Mouse (Mus musculus): ENCODE measurements around the gene Bri3bp. TPM values are rescaled to one million over a fixed set of nuclear protein-coding genes. Genes with fewer than 3 reads are reported as not detected.
"Not testable (repeated sequence)": the region's sequence is repeated elsewhere in the genome, so short reads cannot be mapped to it uniquely, and the experiment has no call there.

Bri3bp gene
- polyA plus RNA-seq, 1 experiment = 45.8 TPM

- Histone ChIP-seq H3K27me3 (ENCODE audit: control insufficient read depth, insufficient read depth, low read length, poor library complexity, severe bottlenecking) (no peaks in the 10 kb centered on the region), H3K9me3 (replicated peaks; ENCODE audit: control insufficient read depth, insufficient read depth, low read length, poor library complexity, severe bottlenecking) (no peaks in the 10 kb centered on the region), H3K9ac (ENCODE audit: low read depth, poor library complexity, severe bottlenecking) (no peak overlapping the region), H3K4me1 (ENCODE audit: control insufficient read depth, insufficient read depth, low read length) (no peaks in the 10 kb centered on the region), H3K4me3 (ENCODE audit: low read depth, low read length) (no peak overlapping the region), H3K27ac (ENCODE audit: insufficient read depth, low read length) (no peak overlapping the region), H3K36me3 (ENCODE audit: control insufficient read depth, insufficient read depth, low read length, poor library complexity, severe bottlenecking) (no peaks in the 10 kb centered on the region)
- TF ChIP-seq CTCF (IDR thresholded peaks at IDR 0.05; ENCODE audit: low read depth, low read length) = peak; percentile 36
- TF ChIP-seq EP300 (IDR thresholded peaks at IDR 0.05; ENCODE audit: insufficient read depth, low read depth, low read length) = no peak
Observed at GRCm38 (mm10) chr5:125488116-125488455, 46.7 kb downstream of the Bri3bp start.

GRCm38 (mm10) chr5:125488953-125489352 is 47.6 kb downstream of the Bri3bp start:
- H3K36me3 ChIP-seq (ENCODE audit: control insufficient read depth, insufficient read depth, low read length, poor library complexity, severe bottlenecking); H3K9ac ChIP-seq (ENCODE audit: low read depth, poor library complexity, severe bottlenecking); H3K4me3 ChIP-seq (ENCODE audit: low read depth, low read length); H3K27me3 ChIP-seq (ENCODE audit: control insufficient read depth, insufficient read depth, low read length, poor library complexity, severe bottlenecking); H3K9me3 ChIP-seq (replicated peaks; ENCODE audit: control insufficient read depth, insufficient read depth, low read length, poor library complexity, severe bottlenecking); H3K4me1 ChIP-seq (ENCODE audit: control insufficient read depth, insufficient read depth, low read length); H3K27ac ChIP-seq (ENCODE audit: insufficient read depth, low read length): not testable (repeated sequence)
- TF ChIP-seq CTCF (IDR thresholded peaks at IDR 0.05; ENCODE audit: low read depth, low read length) = peak; percentile 34

GRCm38 (mm10) chr5:125491107-125491506 is 49.7 kb downstream of the Bri3bp start:
- H3K4me1 ChIP-seq (ENCODE audit: control insufficient read depth, insufficient read depth, low read length) = no peaks in the 10 kb centered on the region
- H3K9me3 ChIP-seq (replicated peaks; ENCODE audit: control insufficient read depth, insufficient read depth, low read length, poor library complexity, severe bottlenecking) = no peaks in the 10 kb centered on the region
- H3K4me3 ChIP-seq (ENCODE audit: low read depth, low read length) = no peak overlapping the region
- no peak overlapping the region for H3K27ac ChIP-seq (ENCODE audit: insufficient read depth, low read length)
- H3K9ac ChIP-seq (ENCODE audit: low read depth, poor library complexity, severe bottlenecking) = no peak overlapping the region
- H3K27me3 ChIP-seq (ENCODE audit: control insufficient read depth, insufficient read depth, low read length, poor library complexity, severe bottlenecking) = no peaks in the 10 kb centered on the region
- TF ChIP-seq CTCF (IDR thresholded peaks at IDR 0.05; ENCODE audit: low read depth, low read length) (no peak), EP300 (IDR thresholded peaks at IDR 0.05; ENCODE audit: insufficient read depth, low read depth, low read length) (no peak), POLR2A (IDR thresholded peaks at IDR 0.05; ENCODE audit: insufficient read depth, low read length) (no peak)
- no peaks in the 10 kb centered on the region for H3K36me3 ChIP-seq (ENCODE audit: control insufficient read depth, insufficient read depth, low read length, poor library complexity, severe bottlenecking)

- Histone ChIP-seq H3K27ac (ENCODE audit: insufficient read depth, low read length) (no peak overlapping the region), H3K9me3 (replicated peaks; ENCODE audit: control insufficient read depth, insufficient read depth, low read length, poor library complexity, severe bottlenecking) (no peaks in the 10 kb centered on the region), H3K9ac (ENCODE audit: low read depth, poor library complexity, severe bottlenecking) (no peak overlapping the region), H3K4me3 (ENCODE audit: low read depth, low read length) (no peak overlapping the region), H3K36me3 (ENCODE audit: control insufficient read depth, insufficient read depth, low read length, poor library complexity, severe bottlenecking) (no peaks in the 10 kb centered on the region), H3K27me3 (ENCODE audit: control insufficient read depth, insufficient read depth, low read length, poor library complexity, severe bottlenecking) (no peaks in the 10 kb centered on the region), H3K4me1 (ENCODE audit: control insufficient read depth, insufficient read depth, low read length) (no peaks in the 10 kb centered on the region)
- no peak for TF ChIP-seq EP300 (IDR thresholded peaks at IDR 0.05; ENCODE audit: insufficient read depth, low read depth, low read length)
- TF ChIP-seq POLR2A (IDR thresholded peaks at IDR 0.05; ENCODE audit: insufficient read depth, low read length) = no peak
- TF ChIP-seq CTCF (IDR thresholded peaks at IDR 0.05; ENCODE audit: low read depth, low read length) = no peak
Observed at GRCm38 (mm10) chr5:125492379-125493092, 51.2 kb downstream of the Bri3bp start.

- Histone ChIP-seq H3K27me3 (ENCODE audit: control insufficient read depth, insufficient read depth, low read length, poor library complexity, severe bottlenecking) (no peaks in the 10 kb centered on the region), H3K4me3 (ENCODE audit: low read depth, low read length) (no peak overlapping the region), H3K27ac (ENCODE audit: insufficient read depth, low read length) (no peak overlapping the region), H3K4me1 (ENCODE audit: control insufficient read depth, insufficient read depth, low read length) (no peaks in the 10 kb centered on the region), H3K9me3 (replicated peaks; ENCODE audit: control insufficient read depth, insufficient read depth, low read length, poor library complexity, severe bottlenecking) (no peaks in the 10 kb centered on the region), H3K36me3 (ENCODE audit: control insufficient read depth, insufficient read depth, low read length, poor library complexity, severe bottlenecking) (no peaks in the 10 kb centered on the region), H3K9ac (ENCODE audit: low read depth, poor library complexity, severe bottlenecking) (no peak overlapping the region)
- TF ChIP-seq POLR2A (IDR thresholded peaks at IDR 0.05; ENCODE audit: insufficient read depth, low read length) (no peak), EP300 (IDR thresholded peaks at IDR 0.05; ENCODE audit: insufficient read depth, low read depth, low read length) (no peak), CTCF (IDR thresholded peaks at IDR 0.05; ENCODE audit: low read depth, low read length) (no peak)
Observed at GRCm38 (mm10) chr5:125493093-125493423, 51.7 kb downstream of the Bri3bp start.

GRCm38 (mm10) chr5:125495655-125496054 is 54.3 kb downstream of the Bri3bp start:
- no peak overlapping the region for H3K4me3 ChIP-seq (ENCODE audit: low read depth, low read length)
- no peaks in the 10 kb centered on the region for H3K9me3 ChIP-seq (replicated peaks; ENCODE audit: control insufficient read depth, insufficient read depth, low read length, poor library complexity, severe bottlenecking)
- H3K27ac ChIP-seq (ENCODE audit: insufficient read depth, low read length) = no peak overlapping the region
- H3K27me3 ChIP-seq (ENCODE audit: control insufficient read depth, insufficient read depth, low read length, poor library complexity, severe bottlenecking) = no peaks in the 10 kb centered on the region
- no peaks in the 10 kb centered on the region for H3K36me3 ChIP-seq (ENCODE audit: control insufficient read depth, insufficient read depth, low read length, poor library complexity, severe bottlenecking)
- no peak overlapping the region for H3K9ac ChIP-seq (ENCODE audit: low read depth, poor library complexity, severe bottlenecking)
- no peaks in the 10 kb centered on the region for H3K4me1 ChIP-seq (ENCODE audit: control insufficient read depth, insufficient read depth, low read length)
- TF ChIP-seq EP300 (IDR thresholded peaks at IDR 0.05; ENCODE audit: insufficient read depth, low read depth, low read length) = no peak
- no peak for TF ChIP-seq CTCF (IDR thresholded peaks at IDR 0.05; ENCODE audit: low read depth, low read length)
- TF ChIP-seq POLR2A (IDR thresholded peaks at IDR 0.05; ENCODE audit: insufficient read depth, low read length) = no peak
